Mouse (Mus musculus): ENCODE measurements around the gene Slc7a6os.

Slc7a6os gene

GRCm38 (mm10) chr8:106177594-106177993 lies 33.1 kb downstream of the Slc7a6os start:
- DNase-seq (ENCODE audit: low spot score) = no peak

DNA sequence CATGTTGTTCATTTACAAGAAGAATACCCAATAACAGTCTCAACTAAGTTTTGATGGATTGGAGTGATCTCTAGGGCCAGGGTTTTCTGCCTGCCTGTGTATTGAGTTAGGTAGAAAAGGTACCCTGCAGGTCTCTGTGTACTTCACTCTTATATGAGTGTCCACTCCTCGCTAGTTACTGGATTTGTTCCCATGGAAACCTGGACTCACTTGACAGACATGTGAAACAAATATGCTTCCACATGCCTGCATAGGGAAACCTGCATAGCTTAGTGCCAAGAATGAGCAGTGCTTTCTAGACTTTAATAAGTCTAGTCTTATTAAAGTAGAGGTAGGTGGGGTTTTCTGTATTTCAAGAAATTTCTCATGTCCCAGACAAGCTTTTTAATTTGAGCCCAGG lies 33.8 kb downstream of the Slc7a6os start:
- no peak for DNase-seq (ENCODE audit: low spot score)

- no peak for DNase-seq (ENCODE audit: low spot score)
Observed at GRCm38 (mm10) chr8:106173566-106173965, 37.2 kb downstream of the Slc7a6os start.

DNA sequence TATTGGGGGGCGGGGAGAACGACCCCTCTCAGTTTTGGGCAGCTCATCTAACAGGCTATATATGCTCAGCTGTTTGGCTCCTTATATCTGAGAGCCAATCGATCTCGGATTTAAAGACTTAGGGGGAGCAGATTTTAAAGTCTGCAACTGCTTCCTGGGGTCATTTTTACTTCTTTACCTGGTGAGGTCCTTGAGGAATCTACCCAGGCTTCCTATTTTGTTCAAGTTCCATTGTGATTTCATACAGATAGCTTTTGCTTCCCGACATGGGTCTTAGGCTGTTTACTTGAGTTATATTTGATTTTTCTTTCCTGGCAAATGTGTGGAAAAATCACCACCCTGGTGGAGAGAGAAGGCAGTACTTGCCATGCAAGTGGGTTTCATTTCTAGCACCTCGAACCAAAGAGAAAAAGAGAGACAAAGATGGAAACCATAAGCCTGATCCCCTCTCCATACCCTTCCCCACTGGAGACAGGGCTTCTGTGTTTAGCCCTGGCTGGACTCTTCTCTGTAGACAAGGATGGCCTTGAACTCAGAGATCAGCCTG lies 40.7 kb downstream of the Slc7a6os start:
- DNase-seq (ENCODE audit: low spot score) = no peak

DNA sequence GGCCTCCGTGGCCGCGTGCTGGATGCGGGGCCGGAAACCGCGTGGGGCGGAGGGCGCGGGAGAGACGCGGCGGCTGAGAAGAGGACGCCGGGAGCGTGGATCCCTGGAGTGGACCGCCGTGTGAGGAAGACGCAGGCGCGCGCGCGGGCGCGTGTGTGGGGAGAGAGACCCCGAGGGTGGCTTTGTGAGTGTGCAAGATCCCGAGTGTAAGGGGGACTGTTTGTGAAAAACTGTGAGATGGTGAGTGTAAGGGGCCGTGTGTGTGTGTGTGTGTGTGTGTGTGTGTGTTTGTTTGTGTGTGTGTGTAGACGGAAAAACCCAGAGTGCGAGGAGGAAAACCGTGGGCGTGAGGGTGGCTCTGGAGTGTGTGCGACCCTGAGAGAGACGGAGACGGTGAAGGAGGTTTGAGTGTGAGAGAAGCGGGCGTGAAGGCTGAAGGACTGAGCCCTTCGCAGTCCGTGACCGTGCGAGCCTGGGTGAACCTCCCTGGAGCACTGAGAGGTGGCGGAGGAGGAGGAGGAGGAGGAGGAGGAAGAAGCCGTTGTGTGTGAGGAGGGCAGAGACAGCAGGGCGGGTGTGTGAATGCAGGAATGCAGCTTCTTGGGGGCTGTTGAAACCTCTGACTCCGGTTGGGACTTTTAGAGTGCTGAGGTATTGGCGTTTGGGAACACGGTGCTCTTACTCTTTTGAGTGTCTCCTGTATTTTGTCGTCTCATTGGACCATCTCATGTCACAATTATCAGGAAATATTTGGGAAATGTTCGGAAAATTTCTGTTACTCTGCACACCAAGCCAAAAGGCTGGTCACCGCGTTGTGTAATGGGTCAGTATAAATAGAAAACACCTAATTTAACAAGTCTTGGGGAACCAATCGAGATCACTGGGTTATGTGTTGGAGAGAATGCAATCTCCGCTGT lies 41.5 kb downstream of the Slc7a6os start:
- peak; percentile 29 for DNase-seq (ENCODE audit: low spot score)

DNA sequence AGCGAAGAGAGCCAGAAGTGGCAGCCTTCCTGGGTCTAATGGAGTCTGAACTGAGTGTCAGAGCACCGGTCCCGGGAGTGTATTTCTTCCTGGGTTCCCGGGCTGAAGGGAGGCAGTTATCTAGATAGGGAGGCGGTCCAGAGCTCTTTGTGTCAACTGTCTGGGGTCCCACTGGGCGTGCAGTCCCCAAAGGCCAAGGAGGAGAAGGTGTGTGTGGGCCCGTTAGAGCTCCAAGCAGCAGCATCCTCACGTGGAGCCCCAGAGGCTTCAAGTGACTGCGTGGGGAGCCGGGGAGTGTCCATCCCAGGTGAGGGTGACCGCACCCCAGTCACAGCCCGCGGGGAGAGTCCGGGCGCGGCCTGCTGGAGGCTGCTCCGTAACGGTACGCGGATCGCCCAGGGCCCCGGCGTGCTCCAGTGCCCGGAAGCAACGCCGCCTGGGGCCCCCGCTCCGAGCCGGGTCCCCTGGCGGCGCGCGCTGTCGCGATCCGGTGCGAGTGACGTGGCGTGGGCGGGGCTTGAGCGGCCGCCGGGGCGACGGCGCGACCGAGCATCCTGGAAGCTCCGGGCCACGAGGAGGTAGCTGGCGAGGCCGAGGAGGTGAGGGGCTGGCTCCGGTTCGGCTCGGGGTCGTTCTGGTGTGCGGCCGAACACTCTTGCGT lies 42.2 kb downstream of the Slc7a6os start, which contains the start of gene Slc7a6:
Slc7a6 (plus strand) TSS at position 502 of the 661 bp plus-strand sequence.
- DNase-seq (ENCODE audit: low spot score) = peak; percentile 68

GRCm38 (mm10) chr8:106165460-106165859 lies 45.3 kb downstream of the Slc7a6os start:
- DNase-seq (ENCODE audit: low spot score) = peak; percentile 69

GRCm38 (mm10) chr8:106163251-106163650 lies 47.5 kb downstream of the Slc7a6os start:
- DNase-seq (ENCODE audit: low spot score) = no peak

DNA sequence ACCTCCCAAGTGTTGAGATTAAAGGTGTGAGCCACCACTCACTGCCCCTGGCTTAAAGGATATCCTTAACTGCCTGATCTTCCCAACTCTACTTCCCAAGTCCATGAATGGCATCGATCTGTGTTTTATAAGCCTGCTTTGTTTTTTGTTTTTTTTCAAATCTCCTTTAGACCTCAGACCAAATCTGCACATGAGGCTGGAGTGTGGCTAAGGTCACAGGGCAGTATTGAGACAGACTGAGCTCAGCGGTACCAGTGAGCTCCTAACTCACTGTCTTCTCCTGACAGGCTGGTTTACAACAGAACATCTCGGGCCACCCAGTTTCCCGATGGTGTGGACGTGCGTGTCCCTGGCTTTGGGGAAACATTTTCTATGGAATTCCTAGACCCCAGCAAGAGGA lies 50.9 kb downstream of the Slc7a6os start:
- no peak for DNase-seq (ENCODE audit: low spot score)

DNA sequence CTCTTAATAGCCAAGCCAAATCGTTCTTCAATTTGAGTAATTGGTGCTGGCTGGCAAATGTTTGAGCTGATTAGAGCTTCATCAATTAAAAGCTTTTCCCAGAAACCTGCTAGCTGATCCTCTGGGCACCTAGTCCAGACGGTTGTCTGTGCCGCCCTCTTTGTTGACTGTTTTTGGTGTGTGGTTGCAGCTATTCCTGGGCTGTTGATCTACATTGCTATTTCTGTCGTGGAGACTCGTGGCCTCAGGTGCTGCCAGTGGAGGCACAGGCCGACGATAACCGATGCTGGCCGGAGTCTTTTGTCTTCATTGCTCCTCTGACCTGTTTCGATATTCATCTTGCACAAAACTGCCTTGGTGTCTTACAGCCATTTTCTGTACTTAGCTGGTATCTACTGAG lies 52.4 kb downstream of the Slc7a6os start:
- DNase-seq (ENCODE audit: low spot score) = no peak

GRCm38 (mm10) chr8:106157419-106157818 lies 53.3 kb downstream of the Slc7a6os start:
- no peak for DNase-seq (ENCODE audit: low spot score)

GRCm38 (mm10) chr8:106152876-106153275 lies 57.9 kb downstream of the Slc7a6os start:
- DNase-seq (ENCODE audit: low spot score) = no peak

DNA sequence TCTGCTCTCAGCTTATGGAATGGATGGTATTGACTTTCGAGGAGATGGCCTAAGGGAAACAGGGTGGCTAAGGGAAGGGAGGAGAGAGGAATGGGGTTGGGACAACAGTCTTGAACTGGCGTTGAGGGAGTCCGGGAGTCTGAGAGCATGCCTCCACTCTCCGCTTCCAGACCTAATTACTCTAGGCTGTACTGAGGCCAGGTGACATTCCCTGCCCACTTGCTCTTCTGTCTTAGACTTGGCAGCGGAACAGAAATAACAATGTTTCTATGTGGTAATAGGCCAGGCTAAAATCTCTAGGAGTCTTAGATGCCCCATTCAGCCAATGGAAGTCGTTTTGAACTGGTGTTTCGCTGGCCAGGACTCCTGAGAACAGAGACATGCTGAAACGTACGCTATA lies 59.7 kb downstream of the Slc7a6os start:
- no peak for DNase-seq (ENCODE audit: low spot score)

Data from ovary, postnatal 14 days (tissue).